Mouse (Mus musculus): ENCODE results near the gene Adcy2.
A peak's percentile ranks its signal among the peaks of the same experiment; 100 is the strongest.

The Adcy2 gene

DNA sequence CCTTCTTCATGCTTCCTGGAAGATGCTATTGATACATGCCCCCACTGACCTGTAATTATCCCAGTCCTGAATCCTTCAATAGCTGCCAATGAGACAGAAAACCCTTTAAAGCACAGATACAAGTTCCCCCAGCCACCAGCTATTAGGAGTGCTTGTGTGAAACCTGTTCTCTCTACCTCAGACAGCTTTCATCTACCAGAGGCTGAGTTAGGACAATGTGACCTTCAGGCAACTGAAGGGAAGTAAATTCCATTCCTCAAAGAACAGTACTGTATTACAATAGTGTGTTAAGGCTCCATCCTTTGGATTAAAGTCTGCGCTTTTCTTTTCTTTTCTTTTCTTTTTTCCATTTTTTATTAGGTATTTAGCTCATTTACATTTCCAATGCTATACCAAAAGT, 356.6 kb downstream of the Adcy2 start:
- DNase-seq (ENCODE audit: low read depth, low spot score) = no peak

DNA sequence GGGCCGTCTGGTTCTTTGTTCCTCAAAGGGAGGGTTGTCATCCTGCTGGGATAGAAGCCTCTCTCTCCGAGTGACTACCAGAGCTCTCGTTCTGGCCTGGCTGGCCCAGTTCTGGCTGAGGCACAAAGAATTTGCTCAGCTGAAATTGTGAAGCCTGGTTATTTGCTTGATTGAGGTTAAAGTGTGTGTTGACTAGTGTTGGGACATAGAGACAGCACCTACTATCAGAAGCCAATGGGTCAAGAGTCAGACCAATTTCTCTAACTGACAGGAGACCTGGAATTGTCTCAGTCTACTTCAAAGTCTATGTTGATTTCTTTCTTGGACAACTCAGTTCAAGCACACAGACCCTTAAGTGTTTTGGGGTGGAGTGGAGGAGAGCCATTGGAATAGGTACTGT, 372.3 kb downstream of the Adcy2 start:
- DNase-seq (ENCODE audit: low read depth, low spot score) = no peak

DNA sequence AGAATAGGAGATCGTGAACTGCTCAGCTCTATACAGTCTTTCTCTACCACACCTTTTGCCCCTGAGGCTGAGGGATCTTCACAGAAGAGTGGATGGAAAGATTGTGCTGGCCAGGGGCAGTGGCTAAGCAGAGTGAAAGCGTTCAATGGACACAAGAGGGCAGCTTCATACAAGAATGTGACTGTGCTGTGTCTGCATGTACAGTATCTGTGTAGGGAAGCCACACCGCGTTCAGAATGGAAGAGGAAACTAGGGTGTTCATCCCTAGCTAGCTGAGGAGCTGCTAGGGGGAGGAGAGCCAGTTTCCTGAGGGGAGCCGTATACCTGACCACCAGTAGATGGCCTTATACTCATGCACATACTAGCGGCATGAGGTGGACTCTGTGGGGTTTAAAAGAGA, 376.5 kb downstream of the Adcy2 start:
- DNase-seq (ENCODE audit: low read depth, low spot score) = no peak

DNA sequence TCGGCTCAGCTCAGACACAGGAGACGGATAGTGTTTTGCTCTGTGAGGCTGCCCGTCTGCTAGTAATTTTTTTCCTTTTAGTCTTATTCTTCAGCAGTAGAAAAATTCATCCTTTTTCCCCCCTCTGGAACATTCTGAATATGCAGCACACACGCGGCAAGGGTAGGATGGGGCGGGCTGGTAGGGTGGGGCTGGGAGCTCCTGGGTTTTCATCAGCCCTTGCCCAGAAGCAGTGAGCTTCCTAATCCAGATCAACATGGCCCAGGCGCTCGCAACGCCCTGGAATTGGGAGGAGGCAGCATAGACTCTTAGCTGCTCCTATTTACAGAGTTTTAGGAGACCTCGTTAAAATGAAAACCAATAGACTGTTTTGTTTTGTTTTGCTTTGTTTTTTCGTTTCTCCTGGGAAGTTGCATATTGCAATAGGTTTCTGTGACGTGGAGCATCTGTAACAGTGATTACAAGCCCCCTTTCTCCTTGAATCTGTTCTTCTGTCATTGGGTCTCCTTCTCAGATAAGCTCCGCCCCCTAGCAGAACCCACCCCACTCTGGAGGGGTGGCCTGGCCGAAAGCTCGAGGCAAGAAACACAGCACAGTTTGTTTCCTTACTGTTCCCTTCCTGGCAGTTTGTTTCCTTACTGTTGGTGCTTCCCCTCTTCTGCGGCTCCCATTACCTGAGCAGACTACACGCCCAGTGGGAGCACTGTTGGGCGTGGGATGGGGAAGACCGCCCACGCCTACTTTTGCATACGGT, 391.5 kb downstream of the Adcy2 start:
- DNase-seq (ENCODE audit: low read depth, low spot score) = no peak

DNA sequence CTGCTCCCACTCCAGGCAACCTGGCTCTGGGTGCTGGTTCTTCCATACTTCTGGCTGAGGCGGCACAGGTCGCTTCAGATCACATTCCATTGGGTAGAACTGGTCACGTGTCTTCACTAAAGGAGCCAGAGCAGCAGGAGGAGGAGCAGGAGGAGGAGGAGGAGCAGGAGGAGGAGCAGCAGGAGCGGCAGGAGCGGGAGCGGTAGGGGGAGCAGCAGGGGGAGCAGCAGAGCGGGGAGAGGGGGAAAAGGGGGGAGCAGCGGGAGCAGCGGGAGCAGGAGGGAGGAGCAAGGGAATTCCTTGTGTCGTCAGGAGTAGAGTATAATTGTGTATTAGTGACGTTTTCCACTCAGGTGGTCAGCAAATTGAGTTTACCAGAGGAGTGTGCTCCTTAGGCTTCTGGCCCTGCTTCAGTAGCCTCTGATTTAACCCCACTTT, 393.6 kb downstream of the Adcy2 start:
- no peak for DNase-seq (ENCODE audit: low read depth, low spot score)

DNA sequence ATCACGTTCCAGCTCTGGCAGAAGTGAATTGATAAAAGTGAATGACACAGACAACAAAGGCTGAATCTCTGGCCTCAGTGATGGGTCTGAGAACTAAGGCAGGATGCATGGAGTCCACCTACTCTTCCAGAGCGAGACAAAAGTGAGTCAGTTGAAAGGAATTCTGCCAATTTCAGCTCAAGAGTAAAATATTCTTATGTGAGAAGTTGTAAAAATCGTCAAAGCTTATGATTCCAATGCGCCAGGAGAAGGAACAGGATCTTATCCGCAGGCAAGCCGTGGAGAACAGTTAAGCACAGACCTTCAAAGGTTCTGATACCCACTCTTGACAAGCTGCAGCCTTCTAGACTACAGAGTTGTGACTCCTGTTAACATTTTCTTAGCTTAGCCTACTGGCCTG, 396.3 kb downstream of the Adcy2 start:
- DNase-seq (ENCODE audit: low read depth, low spot score) = no peak

DNA sequence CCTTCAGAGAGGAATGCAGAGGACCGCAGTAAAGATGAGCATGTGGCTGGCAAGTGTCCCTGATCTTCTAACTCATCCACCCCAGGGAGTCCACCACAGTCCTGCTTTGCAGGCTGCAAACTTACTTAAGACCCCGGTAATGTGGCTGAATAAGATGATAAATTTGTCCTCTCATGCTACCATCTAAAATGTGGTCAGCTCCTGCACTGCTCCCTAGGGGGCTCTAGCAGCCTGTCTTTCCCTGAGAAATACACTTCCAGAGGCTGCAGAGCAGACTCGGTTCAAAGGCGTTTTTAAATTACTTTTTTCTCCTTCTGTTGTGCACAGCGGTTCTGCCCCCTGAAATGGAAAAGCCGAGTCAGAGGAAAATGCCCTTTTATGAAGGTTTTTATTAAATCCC, 398.2 kb downstream of the Adcy2 start:
- peak; percentile 33 for DNase-seq (ENCODE audit: low read depth, low spot score)

DNA sequence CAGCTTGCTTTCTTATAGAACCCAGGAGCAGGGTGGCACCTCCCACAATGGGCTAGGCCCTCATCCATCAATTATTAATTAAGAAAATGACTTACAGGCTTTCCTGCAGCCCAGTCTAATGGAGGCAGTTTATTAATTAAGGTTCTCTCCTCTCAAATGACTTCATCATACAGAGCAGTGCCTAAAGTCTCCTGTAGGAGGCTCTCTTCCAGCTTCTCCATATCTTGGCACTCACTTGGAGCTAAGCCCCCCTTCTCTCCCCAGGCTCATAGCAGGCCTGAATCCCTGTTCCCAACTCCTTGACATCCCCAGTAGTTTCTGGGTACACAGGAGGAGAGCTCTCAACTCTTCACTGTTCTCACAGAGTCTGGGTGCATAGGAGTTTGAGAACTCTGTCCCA, 400.4 kb downstream of the Adcy2 start:
- no peak for DNase-seq (ENCODE audit: low read depth, low spot score)

DNA sequence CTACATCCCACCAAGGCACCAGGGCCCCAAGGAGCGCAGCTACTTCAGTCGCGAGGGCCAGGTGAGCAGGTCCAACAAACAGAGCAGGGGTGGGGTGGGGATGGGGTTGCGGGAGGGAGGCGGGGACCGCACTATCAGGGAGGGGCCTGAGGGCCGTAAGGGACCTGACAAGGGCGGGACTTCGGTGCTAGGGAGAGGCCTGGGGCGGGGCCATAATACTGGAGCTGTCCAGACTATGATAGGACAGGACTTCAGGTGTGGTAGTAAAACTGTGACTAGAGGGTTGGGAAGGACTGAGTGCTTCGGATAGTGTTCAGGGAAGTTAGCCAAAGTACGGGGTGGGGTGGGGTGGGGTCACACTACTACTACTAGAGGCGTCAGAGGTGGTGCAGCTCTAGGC, 401.7 kb downstream of the Adcy2 start:
- no peak for DNase-seq (ENCODE audit: low read depth, low spot score)

DNA sequence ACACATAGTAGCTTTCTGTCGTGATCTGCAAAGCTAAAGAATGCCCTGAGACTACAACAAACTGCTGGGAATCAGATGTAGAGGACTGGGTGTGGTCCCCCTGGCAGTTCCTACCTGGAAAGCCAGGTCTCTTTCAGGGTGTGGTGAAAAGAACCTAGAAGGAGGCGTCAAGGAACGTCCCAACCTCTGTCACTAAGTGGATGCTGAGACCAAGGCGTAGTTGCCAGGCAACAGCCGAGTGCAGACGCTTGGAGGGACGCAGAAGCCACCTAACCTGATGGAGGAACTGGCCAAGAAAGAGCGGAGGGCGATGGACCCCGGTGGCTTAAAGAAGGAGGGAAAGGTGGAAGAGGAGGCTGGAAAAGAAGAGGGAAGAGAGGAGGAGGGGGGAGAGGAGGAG, 402.1 kb downstream of the Adcy2 start, which contains the start of gene 1700001L19Rik:
Gene 1700001L19Rik (plus strand): TSS at position 223 of the 400 bp plus-strand sequence.
- no peak for DNase-seq (ENCODE audit: low read depth, low spot score)

DNA sequence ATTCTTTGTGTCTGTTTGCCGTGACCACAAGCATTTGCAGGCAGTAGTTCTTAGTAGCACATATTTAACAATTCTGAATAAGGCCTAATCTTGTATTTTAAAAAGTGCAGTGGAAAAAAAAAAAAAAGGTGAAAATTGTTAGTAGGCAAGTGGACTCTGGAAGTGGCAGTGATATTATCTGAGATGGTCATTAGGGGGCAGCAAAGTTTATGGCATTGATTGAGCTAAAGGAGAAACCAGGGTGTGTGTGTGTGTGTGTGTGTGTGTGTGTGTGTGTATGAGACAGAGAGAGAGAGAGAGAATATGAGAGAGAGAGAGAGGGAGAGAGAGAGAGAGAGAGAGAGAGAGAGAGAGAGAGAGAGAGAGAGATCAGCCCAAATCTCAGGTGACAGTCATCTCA, 405.5 kb downstream of the Adcy2 start:
- DNase-seq (ENCODE audit: low read depth, low spot score) = peak; percentile 67

DNA sequence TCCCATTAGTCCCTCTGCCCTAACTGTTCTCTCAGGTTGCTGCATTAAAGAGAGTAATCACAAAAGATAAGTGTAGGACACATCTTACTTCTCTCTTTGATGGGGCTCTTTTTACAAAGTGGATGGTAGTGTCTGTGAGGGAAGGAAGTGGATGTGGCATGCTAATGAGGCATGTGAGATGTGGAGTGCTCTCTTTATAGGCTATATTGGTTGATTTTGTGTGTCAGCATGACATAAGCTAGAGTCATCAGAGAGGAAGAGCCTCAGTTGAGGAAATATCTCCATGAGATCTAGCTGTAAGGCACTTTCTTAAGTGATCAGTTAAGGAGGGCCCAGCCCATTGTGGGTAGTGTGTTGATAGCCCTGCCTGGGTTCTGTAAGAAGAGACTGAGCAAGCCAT, 411.0 kb downstream of the Adcy2 start:
- no peak for DNase-seq (ENCODE audit: low read depth, low spot score)

DNA sequence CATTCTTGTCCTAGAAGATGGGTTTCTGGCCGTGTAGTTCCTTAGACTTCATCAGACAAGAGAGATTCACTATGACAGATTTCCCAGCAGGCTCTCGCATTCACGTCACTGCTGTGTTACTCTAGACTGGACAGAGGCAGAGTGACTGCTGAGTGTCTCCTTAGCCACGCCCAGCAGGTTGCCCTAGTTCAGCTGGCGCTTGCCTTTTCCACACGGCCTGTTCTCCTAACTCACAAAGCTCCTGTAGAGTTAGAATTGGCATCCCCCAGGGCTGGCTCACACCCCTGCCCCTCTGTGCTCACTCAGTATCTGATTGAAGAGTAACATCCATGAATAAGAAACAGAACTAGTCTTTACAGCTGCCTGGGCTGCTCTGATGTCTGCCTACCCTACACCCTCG, 413.9 kb downstream of the Adcy2 start:
- no peak for DNase-seq (ENCODE audit: low read depth, low spot score)

DNA sequence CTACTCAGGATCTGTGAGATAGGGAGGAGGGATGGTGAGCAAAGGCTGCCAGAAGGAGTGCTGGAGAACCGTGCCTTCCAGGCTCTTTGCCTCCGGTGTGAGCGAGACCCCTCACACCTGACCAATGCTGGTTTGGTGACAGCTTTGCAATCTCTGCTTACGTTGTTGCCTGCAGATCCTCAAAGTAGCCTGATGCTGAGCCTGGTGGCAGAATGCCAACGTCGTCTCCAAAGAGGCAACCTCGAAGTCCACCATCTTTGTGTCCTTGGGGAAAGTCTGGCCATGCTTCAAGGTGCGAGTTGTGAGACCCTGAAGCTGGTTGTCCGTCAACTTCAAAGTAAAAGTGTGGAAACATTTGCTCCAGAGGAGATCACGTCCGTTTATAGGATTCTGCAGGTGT, 415.4 kb downstream of the Adcy2 start:
- DNase-seq (ENCODE audit: low read depth, low spot score) = no peak

DNA sequence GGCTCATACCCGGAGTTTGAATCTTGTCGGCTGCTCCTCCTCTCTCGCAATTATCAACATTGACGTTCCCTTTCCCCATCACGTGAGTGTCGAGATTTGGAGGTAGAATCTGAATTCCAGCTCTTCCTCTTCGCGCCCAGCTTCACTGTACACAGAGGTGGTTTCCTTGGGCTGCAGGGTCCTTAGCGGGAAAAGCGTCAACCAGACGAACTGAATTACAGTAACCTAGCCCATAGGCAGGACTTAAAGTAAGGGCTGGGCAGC, 416.9 kb downstream of the Adcy2 start:
- DNase-seq (ENCODE audit: low read depth, low spot score) = peak; percentile 31

DNA sequence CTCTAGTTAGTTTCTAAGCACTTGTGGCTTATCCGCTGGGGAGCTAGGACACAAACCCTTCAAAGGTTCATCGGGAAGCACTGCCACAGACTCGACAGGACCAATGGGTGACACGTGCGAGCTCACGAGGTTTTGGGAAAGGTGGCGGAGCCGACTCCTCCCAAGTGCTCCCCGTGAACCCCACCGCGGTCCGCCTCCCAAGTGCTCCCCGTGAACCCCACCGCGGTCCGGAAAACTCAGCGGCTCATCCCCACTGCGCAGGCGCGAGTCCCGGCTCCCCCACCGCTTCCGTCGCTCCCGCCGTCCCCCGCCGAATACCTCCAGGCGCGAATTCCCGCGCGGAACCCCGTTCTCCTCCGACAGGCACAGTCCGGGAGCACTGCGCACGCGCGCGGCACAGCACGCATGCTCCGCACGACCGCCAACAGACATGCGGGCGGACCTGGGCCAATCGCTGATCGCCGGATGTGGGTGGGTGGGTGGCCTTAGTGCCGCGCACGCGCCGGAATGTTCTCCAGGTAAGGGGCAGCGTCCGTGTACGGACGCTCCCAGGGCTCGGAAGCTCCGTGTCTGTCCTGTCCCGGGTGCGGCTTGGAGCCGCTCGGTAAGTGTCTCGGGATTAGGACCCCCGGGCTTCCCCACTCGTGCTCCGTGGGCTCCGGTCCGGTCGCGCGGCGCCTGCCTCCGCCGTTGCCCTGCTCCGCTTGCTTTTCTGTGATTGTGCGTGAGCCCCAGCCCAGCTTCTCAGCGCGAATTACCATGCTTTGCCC, 417.4 kb downstream of the Adcy2 start, which contains the start of the genes Mtrr and Fastkd3:
Gene Mtrr (minus strand): TSS at position 403 of the 770 bp plus-strand sequence.
Gene Fastkd3 (plus strand): TSS at position 488 of the 770 bp plus-strand sequence.
- DNase-seq (ENCODE audit: low read depth, low spot score) = peak; percentile 90

DNA sequence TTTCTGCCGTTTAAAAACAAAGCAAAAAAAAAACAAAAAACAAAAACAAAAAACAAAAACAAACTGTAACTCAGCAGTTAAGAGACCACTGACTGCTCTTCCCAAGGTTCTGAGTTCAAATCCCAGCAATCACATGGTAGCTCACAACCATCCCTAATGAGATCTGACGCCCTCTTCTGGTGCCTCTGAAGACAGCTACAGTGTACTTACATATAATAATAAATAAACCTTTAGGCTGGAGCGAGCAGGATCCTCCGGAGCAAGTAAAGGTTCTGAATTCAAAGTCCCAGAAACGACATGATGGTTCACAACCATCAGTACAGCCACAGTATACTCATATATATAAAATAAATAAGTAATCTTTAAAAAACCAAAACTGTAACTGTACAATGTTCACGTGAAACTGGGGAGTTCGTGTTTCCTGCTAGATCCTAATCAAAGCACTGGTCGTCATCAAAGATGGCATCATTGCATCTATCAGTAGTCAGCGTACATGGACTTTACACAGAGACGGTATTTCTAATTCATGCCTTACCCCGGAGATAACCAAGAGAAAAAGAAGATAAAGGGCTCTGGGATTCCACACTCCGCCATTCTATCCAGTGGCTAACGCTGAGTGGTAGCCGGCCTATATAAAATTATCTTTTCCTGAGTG, 418.1 kb downstream of the Adcy2 start:
- DNase-seq (ENCODE audit: low read depth, low spot score) = peak; percentile 36

DNA sequence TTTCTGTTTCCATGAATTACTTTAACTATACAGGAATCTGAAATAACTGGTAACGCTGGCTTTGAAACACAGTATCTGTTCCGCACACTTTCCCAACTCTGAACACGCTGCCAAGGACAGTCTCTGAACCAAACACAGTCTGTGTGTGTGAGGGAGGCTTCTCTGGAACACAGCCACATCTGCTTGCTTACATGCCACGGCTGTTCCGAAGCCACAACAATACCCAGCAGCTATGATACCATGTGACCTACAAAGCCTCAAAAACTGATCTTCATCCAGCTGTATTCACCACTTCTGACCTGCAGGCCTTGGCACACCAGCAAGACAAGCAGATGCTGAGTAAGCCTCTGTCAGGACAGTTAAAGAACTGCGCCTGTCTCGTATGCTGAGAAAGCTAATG, 421.4 kb downstream of the Adcy2 start:
- peak; percentile 25 for DNase-seq (ENCODE audit: low read depth, low spot score)

DNA sequence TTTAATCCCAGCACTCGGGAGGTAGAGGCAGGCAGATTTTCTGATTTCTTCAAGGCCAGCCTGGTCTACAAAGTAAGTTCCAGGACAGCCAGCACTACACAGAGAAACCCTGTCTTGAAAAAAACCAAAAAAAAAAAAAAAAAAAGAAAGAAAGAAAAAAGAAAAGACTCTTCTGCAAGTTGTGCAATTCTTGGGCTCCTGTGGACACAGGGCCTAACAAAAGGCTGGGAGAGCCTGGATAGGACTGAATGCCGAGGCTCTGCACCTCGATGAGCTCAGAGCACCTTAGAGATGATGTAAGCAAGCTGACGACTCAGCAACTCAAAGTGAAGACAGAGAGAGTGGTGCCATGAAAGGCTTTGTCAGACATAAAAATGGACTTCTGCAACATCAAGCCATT, 424.9 kb downstream of the Adcy2 start:
- DNase-seq (ENCODE audit: low read depth, low spot score) = no peak

DNA sequence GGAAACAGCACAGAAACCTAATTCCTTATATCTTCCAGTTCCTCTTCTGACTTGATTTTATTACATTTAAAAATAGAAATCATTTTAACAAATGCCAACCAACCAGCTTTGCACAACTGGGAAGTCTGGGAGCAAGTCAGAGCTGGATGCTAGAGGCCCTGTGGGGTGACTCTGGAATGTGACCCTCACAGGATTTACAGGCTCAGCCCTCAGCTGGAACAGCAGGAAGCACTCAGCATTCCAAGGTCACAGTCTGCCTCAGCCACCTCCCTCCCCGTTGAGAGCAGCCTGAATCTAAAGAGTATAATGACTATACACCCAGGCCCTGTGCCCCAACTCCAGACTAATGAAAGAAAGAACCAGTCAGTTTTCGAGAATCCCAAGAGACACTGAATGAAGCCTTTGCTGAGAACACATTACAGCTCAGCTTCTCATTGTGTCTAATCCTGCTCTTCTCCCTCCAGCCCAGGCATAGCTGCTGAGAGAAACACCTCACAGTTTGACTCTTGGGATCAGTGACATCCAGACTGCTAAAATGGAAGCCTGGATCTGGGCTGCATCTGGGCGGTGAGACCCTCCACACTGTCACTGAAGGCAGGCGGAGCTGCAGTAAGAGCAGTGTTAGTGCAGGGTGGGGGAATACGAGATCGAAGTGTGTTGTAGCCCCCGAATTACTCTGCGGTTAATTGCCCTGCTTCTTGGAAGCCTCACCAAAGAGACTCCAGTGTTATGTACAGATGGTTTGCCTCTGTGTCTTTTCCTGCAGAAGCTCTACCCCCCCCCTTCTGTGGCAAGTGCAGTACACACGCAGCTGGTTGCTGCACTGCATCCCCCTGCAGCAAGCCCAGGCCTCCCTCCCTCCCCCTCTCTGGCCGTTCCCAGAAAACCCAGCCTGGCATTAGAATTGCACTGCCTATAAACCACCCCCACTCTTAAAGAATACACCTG, 426.1 kb downstream of the Adcy2 start:
- DNase-seq (ENCODE audit: low read depth, low spot score) = peak; percentile 59

DNA sequence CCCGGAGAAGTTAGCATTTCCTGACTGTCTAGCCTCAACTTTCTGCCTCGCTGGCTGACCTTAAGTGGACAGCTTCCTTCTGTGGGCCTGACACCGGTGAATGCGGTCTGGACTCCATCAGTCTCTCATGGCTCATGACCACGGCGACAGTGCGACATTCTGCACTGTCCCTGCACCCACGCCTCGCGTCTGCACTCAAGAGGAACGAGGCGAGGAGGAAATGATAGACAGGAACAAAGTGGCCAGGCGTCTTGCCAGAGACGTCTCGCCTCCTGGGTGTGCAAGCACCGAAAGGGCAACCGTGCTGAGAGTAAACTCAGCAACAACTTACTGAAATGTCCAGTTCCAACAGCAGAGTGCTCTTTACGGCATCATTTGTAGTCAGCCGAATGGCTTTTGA, 427.1 kb downstream of the Adcy2 start:
- DNase-seq (ENCODE audit: low read depth, low spot score) = no peak
